In genomic region chr16:89817861-89818630, GRCm38 (mm10) we compare ENCODE assay signal across 8 mouse cellular contexts.
DNase-seq lines count a peak whose midpoint lies in the region; ATAC-seq and TF ChIP-seq lines count a peak whose summit lies in the region.

No protein-coding gene starts in this region.

- H3K36me3 ChIP-seq in lung, embryonic 15.5 days = no peaks in the 10 kb centered on the region
- H3K36me3 ChIP-seq in embryonic facial prominence, embryonic 14.5 days (ENCODE audit: control insufficient read depth, insufficient read depth, low read length) = no peaks in the 10 kb centered on the region; the same call in 1 of the 2 replicates
- no peaks in the 10 kb centered on the region for H3K36me3 ChIP-seq in hindbrain, postnatal 0 days (ENCODE audit: insufficient read depth, low read length)
- H3K36me3 ChIP-seq in midbrain, embryonic 13.5 days = 0 out of 2 replicates have a peak, but pooled peaks cover 6% of the 10 kb centered on the region

- no peak for DNase-seq in lung, postnatal 25 days (ENCODE audit: low spot score)
- DNase-seq in embryonic facial prominence, embryonic 14.5 days (ENCODE audit: low spot score) = peak; percentile 48
- DNase-seq in hindbrain, postnatal 0 days (ENCODE audit: low spot score) = peak; percentile 35
- DNase-seq in cerebellum, adult 9-10 months = no peak
- DNase-seq in layer of hippocampus, postnatal 36 days = no peak
- DNase-seq in thymus, adult 18-20 months = no peak

- no peaks in the 10 kb centered on the region for H3K9me3 ChIP-seq in lung, embryonic 15.5 days
- no peaks in the 10 kb centered on the region for H3K9me3 ChIP-seq in embryonic facial prominence, embryonic 14.5 days (ENCODE audit: control insufficient read depth, low read length)
- H3K9me3 ChIP-seq in hindbrain, postnatal 0 days (ENCODE audit: low read length) = no peaks in the 10 kb centered on the region
- no peaks in the 10 kb centered on the region for H3K9me3 ChIP-seq in midbrain, embryonic 13.5 days

- H3K9ac ChIP-seq in lung, embryonic 15.5 days = peak overlapping the region; percentile 33
- peak overlapping the region; percentile 54; the same call in 1 of the 2 replicates for H3K9ac ChIP-seq in embryonic facial prominence, embryonic 14.5 days (ENCODE audit: low read depth, low read length)
- no peak overlapping the region; the same call in 1 of the 2 replicates for H3K9ac ChIP-seq in hindbrain, postnatal 0 days (replicated peaks; ENCODE audit: low read length)
- peak overlapping the region; percentile 56 for H3K9ac ChIP-seq in midbrain, embryonic 13.5 days (replicated peaks)

- H3K27me3 ChIP-seq in lung, embryonic 15.5 days = peaks cover 9% of the 10 kb centered on the region; the same call in 1 of the 2 replicates
- H3K27me3 ChIP-seq in embryonic facial prominence, embryonic 14.5 days (replicated peaks; ENCODE audit: control insufficient read depth, insufficient read depth, low read length) = 0 out of 2 replicates have a peak, but pooled peaks cover 4% of the 10 kb centered on the region
- H3K27me3 ChIP-seq in hindbrain, postnatal 0 days (ENCODE audit: insufficient read depth, low read length) = no peaks in the 10 kb centered on the region
- H3K27me3 ChIP-seq in midbrain, embryonic 13.5 days = peaks cover 39% of the 10 kb centered on the region

- peaks cover 20% of the 10 kb centered on the region for H3K4me1 ChIP-seq in lung, embryonic 15.5 days
- peaks cover 14% of the 10 kb centered on the region; the same call in 1 of the 2 replicates for H3K4me1 ChIP-seq in embryonic facial prominence, embryonic 14.5 days (ENCODE audit: control insufficient read depth, insufficient read depth, low read length)
- H3K4me1 ChIP-seq in hindbrain, postnatal 0 days (ENCODE audit: insufficient read depth, low read length) = peaks cover 4% of the 10 kb centered on the region; the same call in 1 of the 2 replicates
- peaks cover 34% of the 10 kb centered on the region for H3K4me1 ChIP-seq in midbrain, embryonic 13.5 days (replicated peaks)

- H3K27ac ChIP-seq in lung, embryonic 15.5 days = no peak overlapping the region
- no peak overlapping the region for H3K27ac ChIP-seq in embryonic facial prominence, embryonic 14.5 days (replicated peaks; ENCODE audit: low read depth, low read length)
- H3K27ac ChIP-seq in hindbrain, postnatal 0 days = 0 out of 2 replicates have a peak overlapping the region, but pooled peaks have one; percentile 15
- H3K27ac ChIP-seq in midbrain, embryonic 13.5 days = no peak overlapping the region

- peak overlapping the region; percentile 72 for H3K4me2 ChIP-seq in lung, embryonic 15.5 days
- H3K4me2 ChIP-seq in embryonic facial prominence, embryonic 14.5 days (ENCODE audit: low read depth, low read length) = peak overlapping the region; percentile 82
- peak overlapping the region; percentile 86 for H3K4me2 ChIP-seq in hindbrain, postnatal 0 days (ENCODE audit: low read depth, low read length)
- peak overlapping the region; percentile 73 for H3K4me2 ChIP-seq in midbrain, embryonic 13.5 days (replicated peaks)

- no peak for ATAC-seq in lung, embryonic 15.5 days (ENCODE audit: borderline replicate concordance, extremely low read depth, low FRiP score, low TSS enrichment)
- peak; percentile 73; the same call in 1 of the 2 replicates for ATAC-seq in embryonic facial prominence, embryonic 14.5 days (ENCODE audit: low read depth)
- ATAC-seq in hindbrain, postnatal 0 days = 0 out of 2 replicates have a peak, but pooled peaks have one; percentile 6
- peak; percentile 59 for ATAC-seq in midbrain, embryonic 13.5 days

- TF ChIP-seq CTCF in hindbrain, postnatal 0 days (IDR thresholded peaks at IDR 0.05; ENCODE audit: low read depth) = no peak

- 4% methylated on average over 38 of the region's 38 CpGs for WGBS in lung, embryonic 15.5 days
- 2% methylated on average over 37 of the region's 38 CpGs for whole genome bisulfite sequencing in embryonic facial prominence, embryonic 14.5 days
- WGBS in hindbrain, postnatal 0 days = 3% methylated on average over 38 of the region's 38 CpGs
- 2% methylated on average over 38 of the region's 38 CpGs for WGBS in midbrain, embryonic 13.5 days

- peak overlapping the region; percentile 38 for H3K4me3 ChIP-seq in lung, embryonic 15.5 days
- H3K4me3 ChIP-seq in embryonic facial prominence, embryonic 14.5 days (ENCODE audit: low read depth, low read length) = peak overlapping the region; percentile 41
- peak overlapping the region; percentile 38 for H3K4me3 ChIP-seq in hindbrain, postnatal 0 days (ENCODE audit: low read length)
- H3K4me3 ChIP-seq in midbrain, embryonic 13.5 days (replicated peaks) = peak overlapping the region; percentile 38

Comparison
In these comparisons a context has a peak if more than half of its experiments do, and no peak if none do; other contexts are left out.
1. DNase-seq: peak in embryonic facial prominence, embryonic 14.5 days (single experiment) and hindbrain, postnatal 0 days (single experiment); none in lung, postnatal 25 days (single experiment), cerebellum, adult 9-10 months (single experiment), layer of hippocampus, postnatal 36 days (0 of 2) and thymus, adult 18-20 months (0 of 2).
2. Peak in every context shown above with its lines, with median percentiles within 50 percentile points of each other: H3K4me2 ChIP-seq and H3K4me3 ChIP-seq.